Mouse (Mus musculus) layer of hippocampus, postnatal 10 days (tissue): ENCODE measurements around the gene Hoxd12. TPM values are rescaled to one million over a fixed set of nuclear protein-coding genes. Genes with fewer than 3 reads are reported as not detected.

Experiments used
- DNase-seq, 2 experiments: peaks; one replicate each; pipeline ENCODE4 v3.0.0; 2021; ENCODE audit warnings: low spot score in 2 of 2
- total RNA-seq, 2 experiments: library from RNA; stranded (reverse); gene quantifications; 2 replicates each; pipeline ENCODE4 v1.2.3; 2021

Gene Hoxd12
- total RNA-seq, 2 experiments from 2014 or later: not detected

DNA sequence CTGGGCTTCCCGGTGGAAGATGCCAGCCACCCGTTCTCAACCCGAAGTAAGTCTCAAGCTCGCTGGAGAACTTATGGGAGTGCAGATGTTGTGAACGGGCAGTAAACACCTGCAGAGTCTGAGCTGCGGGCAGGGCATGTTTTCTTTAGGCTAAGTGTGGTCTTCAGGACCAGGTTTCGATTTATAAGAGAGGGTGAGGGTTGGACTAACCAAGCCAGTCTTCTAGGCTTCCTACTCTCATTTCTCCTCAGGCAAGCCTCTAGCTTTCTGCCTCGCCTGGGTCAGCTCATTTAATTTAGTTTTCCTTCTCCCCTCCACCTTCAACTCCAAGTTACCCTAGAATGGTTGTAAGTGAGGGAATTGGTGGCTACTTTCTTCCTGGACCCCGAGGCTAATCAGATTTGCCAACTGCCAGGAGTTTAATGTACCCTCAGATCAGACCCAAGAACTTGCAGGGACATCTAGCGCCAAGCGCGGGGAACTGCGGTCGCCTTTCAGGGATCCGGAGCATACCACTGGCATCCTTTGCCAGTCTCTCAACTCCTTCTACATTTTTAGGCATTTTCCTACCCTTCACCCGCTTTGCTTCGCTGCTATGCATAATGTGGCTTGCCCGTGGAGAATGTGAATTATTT, 11.4 kb upstream of the Hoxd12 start:
- peak; percentile 66 to 69 for DNase-seq

DNA sequence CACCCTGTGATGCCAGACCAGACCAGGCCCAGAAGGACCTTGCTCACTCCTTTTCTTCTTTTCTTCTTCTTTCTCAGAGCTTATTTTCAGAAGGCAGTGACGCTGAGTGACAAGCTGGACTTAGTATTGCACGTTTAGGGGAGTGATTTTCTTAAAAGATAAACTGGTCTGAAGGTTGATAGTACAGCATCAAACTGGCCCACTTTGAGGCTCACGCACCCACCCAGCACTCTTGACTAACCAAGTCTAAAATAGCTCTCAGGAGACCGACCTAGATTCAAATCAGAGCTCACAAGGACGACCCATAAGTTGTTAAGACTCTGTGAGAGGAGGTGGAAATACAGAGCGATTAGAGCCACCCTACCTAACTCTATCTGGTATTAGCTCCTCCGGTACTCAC, 8.4 kb upstream of the Hoxd12 start:
- DNase-seq: no peak

- no peak for DNase-seq
Measured at GRCm38 (mm10) chr2:74667191-74667841, 7.5 kb upstream of the Hoxd12 start.

DNA sequence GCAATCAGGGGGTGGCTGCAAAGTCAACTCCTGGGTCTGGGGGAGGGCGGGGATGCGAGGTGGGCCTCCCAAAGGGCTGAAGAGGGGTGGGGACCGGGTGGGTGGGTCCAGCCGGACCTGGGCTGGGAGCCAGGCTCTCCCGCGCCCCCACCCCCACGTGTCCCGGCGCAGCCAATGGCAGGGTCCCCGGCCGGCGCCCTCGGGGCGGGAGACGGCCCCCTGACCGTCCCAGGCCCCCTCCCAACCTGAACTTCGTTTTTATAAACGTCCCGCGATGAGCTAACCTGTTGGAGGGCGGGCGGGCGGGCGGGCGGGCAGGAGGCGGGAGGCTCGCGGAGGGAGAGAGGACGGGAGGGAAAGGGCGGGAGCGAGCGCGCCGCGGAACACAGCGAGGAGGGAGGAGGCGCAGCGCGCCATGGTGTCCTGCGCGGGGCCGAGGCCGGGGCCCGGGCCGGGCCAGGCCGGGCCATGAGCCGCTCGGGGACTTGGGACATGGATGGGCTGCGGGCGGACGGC, 6.9 kb upstream of the Hoxd12 start, which contains the start of gene Hoxd13:
TSS of gene Hoxd13 (plus strand) at position 469 of the 516 bp plus-strand sequence.
- DNase-seq: no peak

DNA sequence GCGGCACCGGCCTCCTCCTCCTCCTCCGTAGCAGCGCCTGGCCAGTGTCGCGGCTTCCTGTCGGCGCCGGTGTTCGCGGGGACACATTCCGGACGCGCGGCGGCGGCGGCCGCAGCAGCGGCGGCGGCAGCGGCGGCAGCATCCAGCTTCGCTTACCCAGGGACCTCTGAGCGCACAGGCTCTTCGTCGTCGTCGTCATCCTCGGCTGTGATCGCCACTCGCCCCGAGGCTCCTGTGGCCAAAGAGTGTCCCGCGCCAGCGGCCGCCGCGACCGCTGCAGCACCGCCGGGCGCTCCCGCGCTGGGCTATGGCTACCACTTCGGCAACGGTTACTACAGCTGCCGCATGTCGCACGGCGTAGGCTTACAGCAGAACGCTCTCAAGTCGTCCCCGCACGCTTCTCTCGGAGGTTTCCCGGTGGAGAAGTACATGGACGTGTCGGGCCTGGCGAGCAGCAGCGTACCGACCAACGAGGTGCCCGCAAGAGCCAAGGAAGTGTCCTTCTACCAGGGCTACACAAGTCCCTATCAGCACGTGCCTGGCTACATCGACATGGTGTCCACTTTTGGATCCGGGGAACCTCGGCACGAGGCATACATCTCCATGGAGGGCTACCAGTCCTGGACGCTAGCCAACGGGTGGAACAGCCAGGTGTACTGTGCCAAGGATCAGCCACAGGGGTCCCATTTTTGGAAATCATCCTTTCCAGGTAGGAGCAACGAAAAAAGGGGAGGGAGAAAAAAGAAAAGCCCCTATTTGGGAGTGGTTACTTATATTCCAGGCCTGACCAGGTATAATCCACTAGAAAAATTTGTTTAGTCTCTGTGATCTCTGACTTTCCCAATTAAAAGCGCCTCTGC, 6.2 kb upstream of the Hoxd12 start:
- DNase-seq: no peak

- DNase-seq: no peak
Measured at GRCm38 (mm10) chr2:74669230-74669578, 5.6 kb upstream of the Hoxd12 start.

DNA sequence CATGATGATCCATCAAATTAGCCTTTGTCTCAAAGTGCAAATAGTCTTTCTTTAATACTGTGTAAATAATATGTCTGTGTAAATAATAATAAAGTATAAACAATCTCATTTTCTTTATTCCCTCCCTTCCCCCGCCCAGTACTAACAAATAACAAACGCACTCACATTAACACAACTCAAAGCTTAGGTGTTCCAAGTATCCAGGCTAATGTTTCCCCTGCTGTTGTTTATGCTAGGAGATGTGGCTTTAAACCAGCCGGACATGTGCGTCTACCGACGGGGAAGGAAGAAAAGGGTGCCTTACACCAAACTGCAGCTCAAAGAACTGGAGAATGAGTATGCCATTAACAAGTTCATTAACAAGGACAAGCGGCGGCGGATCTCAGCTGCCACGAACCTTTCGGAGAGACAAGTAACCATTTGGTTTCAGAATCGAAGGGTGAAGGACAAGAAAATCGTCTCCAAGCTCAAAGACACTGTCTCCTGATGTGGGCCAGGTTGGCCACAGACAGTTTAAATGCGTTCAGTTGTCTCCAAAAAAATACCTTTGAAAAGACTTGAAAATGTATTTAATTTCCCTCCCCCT, 5.1 kb upstream of the Hoxd12 start:
- DNase-seq: no peak

GRCm38 (mm10) chr2:74670632-74671188, 4.1 kb upstream of the Hoxd12 start:
- DNase-seq: no peak

GRCm38 (mm10) chr2:74671847-74672246, 3.0 kb upstream of the Hoxd12 start:
- DNase-seq: no peak

GRCm38 (mm10) chr2:74672481-74673362, 2.1 kb upstream of the Hoxd12 start:
- DNase-seq: peak in 1 of 2 experiments; percentile 70

DNA sequence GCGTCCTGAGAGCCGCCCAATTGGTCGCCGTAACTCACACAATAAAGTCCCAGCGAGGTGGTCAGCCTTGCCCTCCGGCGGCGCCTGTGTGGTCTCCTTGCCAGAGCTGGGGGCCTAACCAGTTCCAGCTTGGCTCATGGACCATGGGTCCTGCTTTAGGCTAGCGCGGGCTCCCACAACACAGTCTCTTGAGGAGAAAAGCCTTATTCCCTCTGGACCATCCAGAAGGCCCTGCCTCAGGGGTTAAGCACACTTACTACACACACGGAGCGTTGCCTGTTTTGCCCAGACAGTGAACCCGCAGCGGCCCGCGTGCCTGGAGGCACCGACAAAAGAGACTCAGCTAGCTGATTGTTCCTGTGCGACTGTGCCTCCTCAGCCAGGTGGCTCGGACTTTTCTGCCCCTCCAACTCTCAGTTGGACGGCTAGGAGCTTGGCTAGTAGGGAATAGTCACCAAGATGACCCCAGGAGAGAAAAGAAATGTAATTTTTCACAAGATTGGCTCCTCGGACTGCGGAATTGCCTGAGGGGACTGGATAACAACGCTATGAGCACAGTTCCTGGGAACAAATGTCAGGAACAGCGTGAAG, 883 bp upstream of the Hoxd12 start:
- no peak for DNase-seq

DNA sequence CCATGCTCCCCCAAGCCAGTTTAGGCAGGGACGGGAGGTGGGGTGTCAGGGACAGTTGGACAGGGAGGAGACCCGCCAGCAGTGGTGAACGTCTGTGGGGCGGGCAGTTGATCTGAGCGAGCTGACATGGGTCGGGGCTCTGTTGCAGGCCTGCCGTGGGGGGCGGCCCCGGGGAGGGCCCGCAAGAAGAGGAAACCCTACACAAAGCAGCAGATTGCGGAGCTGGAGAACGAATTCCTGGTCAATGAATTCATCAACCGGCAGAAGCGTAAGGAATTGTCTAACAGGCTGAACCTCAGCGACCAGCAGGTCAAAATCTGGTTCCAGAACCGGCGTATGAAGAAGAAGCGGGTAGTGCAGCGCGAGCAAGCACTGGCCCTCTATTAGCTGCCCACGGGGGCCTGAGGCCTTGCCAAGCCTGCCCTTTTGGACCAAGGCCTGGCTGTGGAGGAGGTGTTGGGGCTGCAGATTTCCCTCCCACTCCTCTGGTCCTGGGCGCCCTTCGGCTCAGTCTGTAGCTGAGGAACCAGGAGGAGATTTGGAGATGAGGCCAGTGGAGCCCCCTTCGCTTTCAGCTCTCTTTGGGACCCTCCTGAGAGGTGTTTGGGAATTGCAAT, 961 bp downstream of the Hoxd12 start:
- no peak for DNase-seq

GRCm38 (mm10) chr2:74676376-74677052, 1.7 kb downstream of the Hoxd12 start:
- DNase-seq: no peak

DNA sequence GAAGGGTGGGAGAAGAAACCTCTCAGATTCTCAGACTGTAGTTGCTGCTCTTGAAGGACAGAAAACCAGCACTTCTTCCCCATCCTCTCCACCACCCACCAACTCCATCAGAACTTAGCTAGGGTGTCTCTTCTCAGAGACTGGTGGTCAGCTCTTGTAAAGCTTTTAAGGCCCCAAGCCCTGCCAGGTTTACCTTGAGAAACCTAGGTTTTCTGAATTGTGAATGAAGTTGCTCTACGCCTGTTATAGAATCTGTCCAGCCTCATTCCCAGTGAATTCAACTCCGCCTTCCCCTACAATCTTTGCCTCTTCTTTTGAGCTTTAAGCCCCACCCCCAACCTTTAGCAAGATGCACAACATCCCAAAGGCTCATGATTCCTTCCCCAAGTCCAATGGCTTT, 2.3 kb downstream of the Hoxd12 start:
- no peak for DNase-seq

DNA sequence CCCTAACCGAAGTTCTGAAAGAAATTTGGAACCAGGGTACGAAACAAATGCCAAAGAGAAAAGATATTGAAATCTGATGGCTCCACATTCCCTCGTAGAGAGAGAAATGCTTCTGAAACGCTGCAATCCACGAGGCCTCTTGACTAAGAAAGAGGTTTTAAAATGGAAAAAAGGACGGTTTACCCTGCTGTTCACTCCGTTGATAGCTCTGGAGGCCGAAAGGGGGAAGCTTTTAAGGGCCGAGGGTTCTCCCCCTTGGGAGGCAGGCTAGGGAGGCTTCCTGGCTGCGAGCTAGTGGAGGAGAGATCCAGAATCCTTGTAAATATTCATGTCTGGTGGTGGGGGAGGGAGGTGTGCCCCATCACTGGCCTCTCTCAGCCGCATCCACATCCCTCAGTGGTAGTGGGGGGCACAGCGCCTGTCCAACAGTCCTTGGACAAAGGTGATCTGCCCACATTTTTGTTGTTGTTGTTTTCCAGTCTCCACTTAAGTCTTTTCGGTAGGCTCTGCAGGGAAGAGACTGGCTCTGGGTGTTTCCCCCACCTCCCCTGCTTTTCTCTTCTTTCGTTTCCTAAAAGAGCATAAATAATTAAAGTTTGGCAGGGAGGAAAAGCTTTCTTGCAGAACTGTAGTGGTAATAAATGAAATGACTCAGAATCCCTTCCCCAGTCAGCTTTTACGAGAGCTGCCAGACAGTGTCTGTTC, 4.2 kb downstream of the Hoxd12 start, which contains the start of gene Hoxd11:
TSS of gene Hoxd11 (plus strand) at position 667 of the 705 bp plus-strand sequence.
- no peak for DNase-seq

GRCm38 (mm10) chr2:74679596-74679971, 4.8 kb downstream of the Hoxd12 start:
- no peak for DNase-seq

- DNase-seq: no peak
Measured at GRCm38 (mm10) chr2:74679980-74680379, 5.2 kb downstream of the Hoxd12 start.
